Mouse (Mus musculus) CH12.LX (cell line): ENCODE results near the gene Ccdc171. TPM values are rescaled to one million over a fixed set of nuclear protein-coding genes. Genes with fewer than 3 reads are reported as not detected.

Experiments
- DNase-seq: peaks from one replicate; pipeline ENCODE4 v3.0.0-alpha.2; 2013; ENCODE audit errors: extremely low read depth
- H3K27ac ChIP-seq: 2 replicates; pipeline ENCODE4 v1.5.1; 2012; ENCODE audit warnings: low read depth, mild to moderate bottlenecking, control low read depth, moderate library complexity; ENCODE audit not compliant: insufficient read depth
- H3K27me3 ChIP-seq: replicated peaks from 2 replicates; pipeline ENCODE3; 2012; ENCODE audit warnings: inconsistent platforms
- H3K36me3 ChIP-seq, 2 experiments: replicated peaks in 1 of 2; 2 replicates each; pipeline versions ENCODE3 to v1.6.1; 2012; ENCODE audit warnings: inconsistent platforms in 1 of 2, low read length in 1 of 2, mild to moderate bottlenecking in 1 of 2, mixed read lengths in 1 of 2, moderate library complexity in 1 of 2; ENCODE audit not compliant: control insufficient read depth in 1 of 2, insufficient read depth in 1 of 2
- H3K4me1 ChIP-seq, 2 experiments: 2 replicates each; pipeline ENCODE4 v1.6.1; 2012; ENCODE audit warnings: inconsistent platforms in 1 of 2, moderate library complexity in 1 of 2; ENCODE audit not compliant: insufficient read depth in 2 of 2, control insufficient read depth in 1 of 2
- H3K4me2 ChIP-seq: 2 replicates; pipeline ENCODE4 v1.6.1; 2012; ENCODE audit warnings: low read depth, mild to moderate bottlenecking, control low read depth; ENCODE audit not compliant: poor library complexity, insufficient read depth, severe bottlenecking
- H3K4me3 ChIP-seq, 3 experiments: fragments of 150-350 bp in 1 of 3; sonication (generic) in 1 of 3; replicated peaks in 1 of 3; 2 replicates each; pipeline versions ENCODE3 to v1.5.1; 2011 to 2012; ENCODE audit warnings: low read depth in 2 of 3, low read length in 2 of 3, mild to moderate bottlenecking in 2 of 3, moderate library complexity in 2 of 3, control low read depth in 1 of 3, improper control_type of control experiment in 1 of 3, inconsistent platforms in 1 of 3, mixed read lengths in 1 of 3; ENCODE audit not compliant: poor library complexity in 1 of 3
- H3K79me2 ChIP-seq: replicated peaks from 2 replicates; pipeline ENCODE4 v1.6.1; 2012; ENCODE audit warnings: mild to moderate bottlenecking, moderate library complexity; ENCODE audit not compliant: control insufficient read depth, poor library complexity, insufficient read depth, severe bottlenecking; ENCODE audit errors: extremely low read depth
- H3K9ac ChIP-seq: 2 replicates; pipeline ENCODE4 v1.6.1; 2012; ENCODE audit warnings: low read depth, mild to moderate bottlenecking, control low read depth, moderate library complexity; ENCODE audit not compliant: insufficient read depth
- H3K9me3 ChIP-seq: replicated peaks from 2 replicates; pipeline ENCODE3; 2012; ENCODE audit warnings: low read length, inconsistent platforms, mixed read lengths
- CHD1 ChIP-seq: IDR thresholded peaks from 2 replicates; pipeline ENCODE4 v1.6.1; 2012; ENCODE audit warnings: low read depth, low read length, improper control_type of control experiment, inconsistent platforms
- CHD2 ChIP-seq: IDR thresholded peaks from 2 replicates; pipeline ENCODE4 v1.6.1; 2011; ENCODE audit warnings: low read length, improper control_type of control experiment
- ETS1 ChIP-seq: conservative IDR thresholded peaks from 2 replicates; pipeline ENCODE4 v1.6.1; 2012; ENCODE audit warnings: low read depth, mild to moderate bottlenecking, inconsistent platforms, low read length, improper control_type of control experiment, moderate library complexity
- GABPA ChIP-seq: IDR thresholded peaks from 2 replicates; pipeline ENCODE4 v1.6.1; 2012; ENCODE audit warnings: low read depth, low read length, improper control_type of control experiment, inconsistent platforms; ENCODE audit not compliant: insufficient replicate concordance
- HCFC1 ChIP-seq: IDR thresholded peaks from 2 replicates; pipeline ENCODE4 v1.6.1; 2012; ENCODE audit warnings: low read depth, mild to moderate bottlenecking, inconsistent platforms, low read length, improper control_type of control experiment
- MAX ChIP-seq: IDR thresholded peaks from 2 replicates; pipeline ENCODE4 v1.6.1; 2011; ENCODE audit warnings: low read length, improper control_type of control experiment
- MAZ ChIP-seq: IDR thresholded peaks from 2 replicates; pipeline ENCODE4 v1.6.1; 2012; ENCODE audit warnings: low read depth, mild to moderate bottlenecking, inconsistent platforms, low read length, improper control_type of control experiment, moderate library complexity
- MXI1 ChIP-seq: IDR thresholded peaks from 2 replicates; pipeline ENCODE4 v1.6.1; 2011; ENCODE audit warnings: mild to moderate bottlenecking, low read depth, low read length, improper control_type of control experiment
- MYC ChIP-seq: IDR thresholded peaks from 2 replicates; pipeline ENCODE4 v1.6.1; 2011; ENCODE audit warnings: low read depth, mild to moderate bottlenecking, improper control_type of control experiment, low read length
- POLR2AphosphoS2 ChIP-seq: IDR thresholded peaks from 2 replicates; pipeline ENCODE4 v1.6.1; 2011; ENCODE audit warnings: low read depth, low read length, improper control_type of control experiment
- SIN3A ChIP-seq: IDR thresholded peaks from 2 replicates; pipeline ENCODE4 v1.6.1; 2012; ENCODE audit warnings: low read length, improper control_type of control experiment, inconsistent platforms
- TBP ChIP-seq: conservative IDR thresholded peaks from 2 replicates; pipeline ENCODE4 v1.6.1; 2011; ENCODE audit warnings: low read depth, low read length, improper control_type of control experiment
- TCF12 ChIP-seq: IDR thresholded peaks from 2 replicates; pipeline ENCODE4 v1.6.1; 2014; ENCODE audit warnings: low read depth, mild to moderate bottlenecking, inconsistent platforms, low read length, improper control_type of control experiment
- UBTF ChIP-seq: IDR thresholded peaks from 2 replicates; pipeline ENCODE4 v1.6.1; 2012; ENCODE audit warnings: low read depth, mild to moderate bottlenecking, inconsistent platforms, low read length, improper control_type of control experiment, moderate library complexity
- USF2 ChIP-seq: conservative IDR thresholded peaks from 2 replicates; pipeline ENCODE4 v1.6.1; 2011; ENCODE audit warnings: low read depth, low read length, improper control_type of control experiment
- ZC3H11A ChIP-seq: IDR thresholded peaks from 2 replicates; pipeline ENCODE4 v1.6.1; 2012; ENCODE audit warnings: low read depth, mild to moderate bottlenecking, inconsistent platforms, low read length, improper control_type of control experiment
- dilution Hi-C: fragments of 300-500 bp; cut with MboI; formaldehyde crosslinking; loops from 2 replicates; pipeline ENCODE4 v1.14.3; 2020; ENCODE audit warnings: low sequenced_read_pairs; ENCODE audit not compliant: extremely low pct_unique_long_range_greater_than_20kb, extremely low pct_ligation_motif_present
- in situ Hi-C: fragments of 300-500 bp; cut with MboI; formaldehyde crosslinking; loops from 3 replicates; pipeline ENCODE4 v1.14.3; 2019; ENCODE audit warnings: low sequenced_read_pairs, low pct_ligation_motif_present, low pct_unique_long_range_greater_than_20kb, mixed read lengths
- polyA plus RNA-seq: library from polyadenylated mRNA; unstranded; fragments of >175 nt; gene quantifications from 2 replicates; pipeline ENCODE4 v1.2.1, GENCODE M21; 2012; ENCODE audit warnings: low read depth; ENCODE audit not compliant: insufficient read length
- total RNA-seq, 2 experiments: library from RNA; depleted of rRNA; stranded (reverse); fragments of 300-350 nt in 1 of 2; fragments of >200 nt in 1 of 2; gene quantifications; 2 replicates each; pipeline ENCODE4 v1.2.3; 2012 to 2014

Gene Ccdc171
- total and polyA plus RNA-seq, 3 experiments = 0.93 to 2.2 (median 1.5) TPM

- DNase-seq = no peak
- Histone ChIP-seq H3K27ac (no peak overlapping the region), H3K4me3 (no peak overlapping the region), H3K4me2 (no peak overlapping the region), H3K9ac (no peak overlapping the region), H3K27me3 (no peaks in the 10 kb centered on the region), H3K9me3 (no peaks in the 10 kb centered on the region), H3K36me3 (no peaks in the 10 kb centered on the region), H3K4me1 (no peaks in the 10 kb centered on the region), H3K79me2 (no peaks in the 10 kb centered on the region)
- dilution Hi-C loops (no loop called here), in situ Hi-C loops (no loop called here)
- TF ChIP-seq MAX = no peak
- TF ChIP-seq HCFC1 = no peak
- no peak for TF ChIP-seq MXI1
- no peak for TF ChIP-seq MAZ
- TF ChIP-seq CHD1 = no peak
- no peak for TF ChIP-seq POLR2AphosphoS2
Measured at GRCm38 (mm10) chr4:83742806-83743460, 217.6 kb downstream of the Ccdc171 start.

GRCm38 (mm10) chr4:83775136-83775535 lies 249.8 kb downstream of the Ccdc171 start:
- Histone ChIP-seq H3K79me2 (no peaks in the 10 kb centered on the region), H3K27ac (no peak overlapping the region), H3K9ac (no peak overlapping the region), H3K4me3 (no peak overlapping the region), H3K9me3 (peaks cover 4% of the 10 kb centered on the region), H3K4me2 (no peak overlapping the region), H3K36me3 (no peaks in the 10 kb centered on the region), H3K27me3 (no peaks in the 10 kb centered on the region), H3K4me1 (no peaks in the 10 kb centered on the region)
- DNase-seq = no peak
- dilution Hi-C loops (no loop called here), in situ Hi-C loops (no loop called here)
- TF ChIP-seq CHD2 (no peak), SIN3A (no peak), UBTF (no peak), ZC3H11A (no peak), USF2 (no peak), TBP (no peak), MYC (no peak), GABPA (no peak), TCF12 (no peak), ETS1 (no peak)
